ENCODE assay signal across 26 mouse cellular contexts in the genomic region with DNA sequence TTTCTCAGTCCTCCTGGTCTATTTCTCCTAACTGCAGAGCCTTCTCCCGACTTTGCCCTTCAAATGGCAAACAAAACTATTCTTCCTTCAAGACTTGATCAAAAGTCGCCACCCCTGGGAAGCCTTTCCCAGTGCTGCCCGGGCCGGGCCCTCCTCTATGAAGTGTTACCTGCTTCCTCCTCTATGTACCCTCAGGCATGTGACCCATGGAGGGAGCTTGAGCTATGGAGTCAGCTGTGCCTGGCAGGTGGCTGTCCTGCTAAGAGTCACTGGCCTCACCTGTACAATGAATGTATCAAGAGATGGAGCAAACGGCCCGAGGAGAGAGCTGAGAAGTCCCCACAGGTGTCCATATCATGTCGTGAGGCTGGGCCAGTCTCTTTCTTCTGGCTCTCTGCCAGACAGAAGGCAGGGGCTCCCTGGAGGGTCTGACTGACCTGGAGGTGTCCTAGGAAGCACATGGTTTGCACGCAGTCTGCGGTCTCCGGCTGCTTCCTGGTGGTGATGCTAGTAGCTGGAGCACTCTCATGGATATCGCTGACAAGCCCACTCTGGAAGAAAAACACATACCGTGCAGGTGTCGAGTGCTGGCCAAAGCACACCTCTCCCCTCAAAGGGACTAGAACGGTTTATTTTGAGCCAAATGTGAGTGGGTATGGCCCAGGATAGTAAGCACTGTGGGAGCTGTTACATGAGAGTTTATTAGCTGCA. TPM values are rescaled to one million over a fixed set of nuclear protein-coding genes. Genes with fewer than 3 reads are reported as not detected.
DNase-seq lines count a peak whose midpoint lies in the region; ATAC-seq and TF ChIP-seq lines count a peak whose summit lies in the region.
"Had no signal": no experiment of that assay in that cellular context is flagged by ENCODE, and none has a peak within 500 bp of the region (broad histone marks: within the 10 kb centered on the region; RNA-seq: fewer than 3 reads in every experiment).

No protein-coding gene starts in this region.

- no peak for ATAC-seq in heart, embryonic 13.5 days (ENCODE audit: extremely low read depth, insufficient number of reproducible peaks, low FRiP score, low TSS enrichment)
- peak; percentile 41; the same call in 1 of the 2 replicates for ATAC-seq in kidney, embryonic 16.5 days (ENCODE audit: low FRiP score, low TSS enrichment)
- ATAC-seq in lung, embryonic 16.5 days (ENCODE audit: low read depth), result peak; percentile 70
- ATAC-seq in stomach, embryonic 16.5 days (ENCODE audit: insufficient read depth, low FRiP score), result 0 out of 2 replicates have a peak, but pooled peaks have one; percentile 23
- ATAC-seq in CD4-positive, CD25-positive, alpha-beta regulatory T cell, adult 4 months, result no peak
- ATAC-seq: forebrain, embryonic 15.5 days; inflammation-experienced regulatory T-cells, adult 6 months; midbrain, embryonic 16.5 days had no signal

- no peaks in the 10 kb centered on the region for H3K36me3 ChIP-seq in heart, embryonic 13.5 days
- H3K36me3 ChIP-seq in heart, adult 2 months (ENCODE audit: control insufficient read depth, insufficient read depth, low read length), result no peaks in the 10 kb centered on the region
- H3K36me3 ChIP-seq in kidney, embryonic 16.5 days (ENCODE audit: insufficient read depth, low read length), result no peaks in the 10 kb centered on the region
- H3K36me3 ChIP-seq in lung, embryonic 16.5 days (ENCODE audit: control insufficient read depth, insufficient read depth, low read length), result no peaks in the 10 kb centered on the region
- H3K36me3 ChIP-seq in stomach, embryonic 16.5 days (ENCODE audit: control insufficient read depth, insufficient read depth, low read length), result no peaks in the 10 kb centered on the region
- H3K36me3 ChIP-seq: forebrain, embryonic 15.5 days; hindbrain, embryonic 13.5 days; liver, embryonic 13.5 days had no signal

- no peak overlapping the region for H3K4me2 ChIP-seq in heart, embryonic 13.5 days
- no peak overlapping the region for H3K4me2 ChIP-seq in kidney, embryonic 16.5 days (replicated peaks; ENCODE audit: low read depth, low read length)
- no peak overlapping the region for H3K4me2 ChIP-seq in lung, embryonic 16.5 days (ENCODE audit: low read depth, low read length)
- no peak overlapping the region for H3K4me2 ChIP-seq in stomach, embryonic 16.5 days (ENCODE audit: low read depth, low read length)
- H3K4me2 ChIP-seq: forebrain, embryonic 15.5 days; heart, embryonic 11.5 days; hindbrain, embryonic 13.5 days; liver, embryonic 13.5 days; midbrain, embryonic 11.5 days had no signal

- TF ChIP-seq CTCF in heart, adult 2 months (IDR thresholded peaks at IDR 0.05), result no peak

- H3K4me3 ChIP-seq in heart, embryonic 13.5 days, result no peak overlapping the region
- no peak overlapping the region for H3K4me3 ChIP-seq in heart, adult 2 months
- no peak overlapping the region for H3K4me3 ChIP-seq in kidney, embryonic 16.5 days (ENCODE audit: low read length)
- H3K4me3 ChIP-seq in lung, embryonic 16.5 days (ENCODE audit: low read length), result no peak overlapping the region
- no peak overlapping the region for H3K4me3 ChIP-seq in stomach, embryonic 16.5 days (replicated peaks; ENCODE audit: low read length)
- H3K4me3 ChIP-seq: forebrain, embryonic 15.5 days; hindbrain, embryonic 13.5 days; liver, embryonic 13.5 days had no signal

- no peak for TF ChIP-seq EP300 in heart, adult 2 months (IDR thresholded peaks at IDR 0.05; ENCODE audit: insufficient read depth, low read depth, low read length)

- no peak for DNase-seq in heart, adult 2 months
- no peak for DNase-seq in kidney, postnatal 14 days
- DNase-seq in lung, postnatal 36 days, result no peak
- DNase-seq: adrenal gland, postnatal 36 days; cerebellum, adult 8-10 months; gastrocnemius, postnatal 25 days; heart, adult 11 months; kidney, adult 9 months; layer of hippocampus, postnatal 36 days; left cerebral cortex, postnatal 4 days; liver, embryonic 13.5 days; right cerebral cortex, adult 18-20 months; spleen, adult 18-20 months; thymus, adult 2 months; thymus, postnatal 36 days had no signal

- no peak for TF ChIP-seq POLR2A in heart, adult 2 months (IDR thresholded peaks at IDR 0.05; ENCODE audit: insufficient read depth, low read depth, low read length)

- H3K9me3 ChIP-seq in heart, embryonic 13.5 days, result no peaks in the 10 kb centered on the region
- no peaks in the 10 kb centered on the region for H3K9me3 ChIP-seq in kidney, embryonic 16.5 days (ENCODE audit: low read length)
- H3K9me3 ChIP-seq in lung, embryonic 16.5 days (ENCODE audit: control insufficient read depth, low read length), result no peaks in the 10 kb centered on the region
- H3K9me3 ChIP-seq in stomach, embryonic 16.5 days (replicated peaks; ENCODE audit: control insufficient read depth, low read length), result no peaks in the 10 kb centered on the region
- H3K9me3 ChIP-seq: forebrain, embryonic 15.5 days; hindbrain, embryonic 13.5 days; liver, embryonic 13.5 days had no signal

- 0 out of 2 replicates have a peak overlapping the region, but pooled peaks have one; percentile 5 for H3K9ac ChIP-seq in heart, embryonic 13.5 days
- H3K9ac ChIP-seq in heart, adult 2 months (ENCODE audit: low read depth, low read length), result no peak overlapping the region
- H3K9ac ChIP-seq in kidney, embryonic 16.5 days (replicated peaks; ENCODE audit: low read length), result 0 out of 2 replicates have a peak overlapping the region, but pooled peaks have one; percentile 15
- H3K9ac ChIP-seq in lung, embryonic 16.5 days (ENCODE audit: low read length), result no peak overlapping the region
- no peak overlapping the region for H3K9ac ChIP-seq in stomach, embryonic 16.5 days (ENCODE audit: low read length)
- H3K9ac ChIP-seq: forebrain, embryonic 15.5 days; hindbrain, embryonic 13.5 days; liver, embryonic 13.5 days had no signal

- H3K79me2 ChIP-seq in heart, adult 2 months (replicated peaks; ENCODE audit: control insufficient read depth, insufficient read depth, low read length), result no peaks in the 10 kb centered on the region

- no peak overlapping the region for H3K27ac ChIP-seq in heart, embryonic 13.5 days (replicated peaks)
- H3K27ac ChIP-seq in heart, adult 2 months, result no peak overlapping the region
- H3K27ac ChIP-seq in kidney, embryonic 16.5 days (ENCODE audit: low read length), result 0 out of 2 replicates have a peak overlapping the region, but pooled peaks have one; percentile 10
- peak overlapping the region; percentile 14; the same call in 1 of the 2 replicates for H3K27ac ChIP-seq in lung, embryonic 16.5 days (ENCODE audit: low read length)
- no peak overlapping the region for H3K27ac ChIP-seq in stomach, embryonic 16.5 days (ENCODE audit: low read length)
- H3K27ac ChIP-seq: forebrain, embryonic 15.5 days; hindbrain, embryonic 13.5 days had no signal

- 43% methylated on average over 13 of the region's 14 CpGs for WGBS in heart, embryonic 13.5 days
- 53% methylated on average over 14 of the region's 14 CpGs for WGBS in heart, adult 2 months
- WGBS in kidney, embryonic 16.5 days, result 40% methylated on average over 14 of the region's 14 CpGs
- WGBS in lung, embryonic 16.5 days, result 25% methylated on average over 14 of the region's 14 CpGs
- 38% methylated on average over 14 of the region's 14 CpGs for whole genome bisulfite sequencing in stomach, embryonic 16.5 days

- intact Hi-C loops in heart, adult 2 months (cut with DNase I), result no loop called here

- peaks cover 31% of the 10 kb centered on the region for H3K4me1 ChIP-seq in heart, embryonic 13.5 days
- H3K4me1 ChIP-seq in heart, adult 2 months (ENCODE audit: control insufficient read depth, insufficient read depth, low read length), result peaks cover 6% of the 10 kb centered on the region
- H3K4me1 ChIP-seq in kidney, embryonic 16.5 days (ENCODE audit: insufficient read depth, low read length), result peaks cover 14% of the 10 kb centered on the region; the same call in 1 of the 2 replicates
- peaks cover 22% of the 10 kb centered on the region for H3K4me1 ChIP-seq in lung, embryonic 16.5 days (replicated peaks; ENCODE audit: control insufficient read depth, insufficient read depth, low read length)
- peaks cover 15% of the 10 kb centered on the region for H3K4me1 ChIP-seq in stomach, embryonic 16.5 days (ENCODE audit: control insufficient read depth, insufficient read depth, low read length)
- H3K4me1 ChIP-seq: forebrain, embryonic 15.5 days had no signal

- no peaks in the 10 kb centered on the region for H3K27me3 ChIP-seq in heart, embryonic 13.5 days (replicated peaks)
- H3K27me3 ChIP-seq in heart, adult 2 months (ENCODE audit: control insufficient read depth, insufficient read depth, low read length), result no peaks in the 10 kb centered on the region
- H3K27me3 ChIP-seq in kidney, embryonic 16.5 days (ENCODE audit: insufficient read depth, low read length), result no peaks in the 10 kb centered on the region
- H3K27me3 ChIP-seq in lung, embryonic 16.5 days (ENCODE audit: control insufficient read depth, insufficient read depth, low read depth, low read length), result no peaks in the 10 kb centered on the region
- no peaks in the 10 kb centered on the region for H3K27me3 ChIP-seq in stomach, embryonic 16.5 days (ENCODE audit: control insufficient read depth, insufficient read depth, low read length)
- H3K27me3 ChIP-seq: forebrain, embryonic 15.5 days; liver, embryonic 13.5 days had no signal

RNA-seq across cellular contexts. Expression of a gene that starts 7.6 kb away (rescaled TPM):
- 12.2 and 13.5 TPM in 2 replicates for polyA plus RNA-seq in heart, embryonic 13.5 days (2015; fragmentation: Nextera tagmentation; extraction: Ambion mirVana)
- 10 to 100 TPM; 11.5 to 12.6 TPM for total RNA-seq in heart, adult 2 months (2021)
- 12.4 and 14.1 TPM in 2 replicates for polyA plus RNA-seq in heart, adult 2 months (2012; rRNA removed)
- 21.7 and 23.1 TPM in 2 replicates for polyA plus RNA-seq in kidney, embryonic 16.5 days (2015; fragmentation: Nextera tagmentation; extraction: Ambion mirVana)
- polyA plus RNA-seq in lung, embryonic 16.5 days (2015; fragmentation: Nextera tagmentation; extraction: Ambion mirVana), result 25.2 and 27.7 TPM in 2 replicates
- 25.6 and 26.7 TPM in 2 replicates for polyA plus RNA-seq in stomach, embryonic 16.5 days (2015; fragmentation: Nextera tagmentation; extraction: Ambion mirVana)
- 10 to 100 TPM; 26.1 to 42.4 TPM for polyA plus RNA-seq in CD4-positive, CD25-positive, alpha-beta regulatory T cell, adult 4 months (2017; shearing (Covaris generic))

Comparison
In these comparisons a context has a peak if more than half of its experiments do, and no peak if none do; other contexts are left out.
1. H3K9ac ChIP-seq: peak in heart, embryonic 13.5 days (single experiment) and kidney, embryonic 16.5 days (single experiment); none in heart, adult 2 months (single experiment), lung, embryonic 16.5 days (single experiment) and stomach, embryonic 16.5 days (single experiment).
2. ATAC-seq: peak in kidney, embryonic 16.5 days (single experiment), lung, embryonic 16.5 days (single experiment) and stomach, embryonic 16.5 days (single experiment); none in heart, embryonic 13.5 days (single experiment) and CD4-positive, CD25-positive, alpha-beta regulatory T cell, adult 4 months (single experiment).
3. H3K27ac ChIP-seq: peak in kidney, embryonic 16.5 days (single experiment) and lung, embryonic 16.5 days (single experiment); none in heart, embryonic 13.5 days (single experiment), heart, adult 2 months (single experiment) and stomach, embryonic 16.5 days (single experiment).